Mouse (Mus musculus): ENCODE data around the gene Pltp.

- no peak for TF ChIP-seq ZC3H11A (IDR thresholded peaks at IDR 0.05; ENCODE audit: borderline replicate concordance, low read depth, low read length)
- TF ChIP-seq CHD2 (IDR thresholded peaks at IDR 0.05; ENCODE audit: low read depth, low read length): no peak
- no peak for TF ChIP-seq ZNF384 (IDR thresholded peaks at IDR 0.05; ENCODE audit: low read depth, low read length)
- TF ChIP-seq MAFK (IDR thresholded peaks at IDR 0.05; ENCODE audit: insufficient read depth, low read depth, low read length): no peak
- TF ChIP-seq HCFC1 (IDR thresholded peaks at IDR 0.05; ENCODE audit: borderline replicate concordance, insufficient read depth, low read length): no peak
Observed at GRCm38 (mm10) chr2:164806614-164807013, 50.9 kb downstream of the Pltp start.
